Mouse (Mus musculus) hindbrain, embryonic 15.5 days (tissue): ENCODE data around the gene Fbxo46. TPM values are rescaled to one million over a fixed set of nuclear protein-coding genes. Genes with fewer than 3 reads are reported as not detected.
"Not testable (repeated sequence)": the region's sequence is repeated elsewhere in the genome, so short reads cannot be mapped to it uniquely, and the experiment has no call there.

Experiments
- ATAC-seq: fragments of 200-750 bp; cut with Nextera tagmentation; 2 replicates; pipeline ENCODE4 v1.8.0; 2017; ENCODE audit warnings: low read depth, moderate number of reproducible peaks, moderate TSS enrichment; ENCODE audit not compliant: low FRiP score
- H3K27ac ChIP-seq: fragments of 300-500 bp; sonication (generic); replicated peaks from 2 replicates; pipeline ENCODE4 v1.5.1; 2015; ENCODE audit warnings: mild to moderate bottlenecking, inconsistent platforms
- H3K27me3 ChIP-seq: fragments of 300-500 bp; sonication (generic); 2 replicates; pipeline ENCODE4 v1.6.1; 2015; ENCODE audit warnings: control low read depth, inconsistent platforms
- H3K36me3 ChIP-seq: fragments of 300-500 bp; sonication (generic); 2 replicates; pipeline ENCODE4 v1.6.1; 2015; ENCODE audit warnings: control low read depth, inconsistent platforms
- H3K4me1 ChIP-seq: fragments of 300-500 bp; sonication (generic); replicated peaks from 2 replicates; pipeline ENCODE4 v1.6.1; 2015; ENCODE audit warnings: control low read depth, inconsistent platforms
- H3K4me2 ChIP-seq: fragments of 300-500 bp; sonication (generic); 2 replicates; pipeline ENCODE4 v1.6.1; 2015; ENCODE audit warnings: moderate library complexity, mild to moderate bottlenecking, inconsistent platforms
- H3K4me3 ChIP-seq: fragments of 300-500 bp; sonication (generic); 2 replicates; pipeline ENCODE4 v1.5.1; 2015; ENCODE audit warnings: mild to moderate bottlenecking, inconsistent platforms
- H3K9ac ChIP-seq: fragments of 300-500 bp; sonication (generic); 2 replicates; pipeline ENCODE4 v1.6.1; 2015; ENCODE audit warnings: inconsistent platforms
- H3K9me3 ChIP-seq: fragments of 300-500 bp; sonication (generic); 2 replicates; pipeline ENCODE4 v1.6.1; 2016; ENCODE audit warnings: control low read depth, inconsistent platforms
- WGBS: fragments of 180-500 bp; shearing (Covaris S2); methylation state at CpG from one replicate; pipeline ENCODE4 v1.1.7; 2015; 5-methylcytosine and 5-hydroxymethylcytosine counted together
- polyA plus RNA-seq: library from polyadenylated mRNA; unstranded; fragments of >200 nt; fragmentation: Nextera tagmentation; extraction: Ambion mirVana; gene quantifications from 2 replicates; pipeline ENCODE4 v1.2.1, GENCODE M21; 2015

Fbxo46 gene
- polyA plus RNA-seq, 1 experiment from 2014 or later = 16.2 TPM

GRCm38 (mm10) chr7:19147497-19148045 lies 27.9 kb downstream of the Fbxo46 start:
- peak overlapping the region; percentile 86 for H3K4me2 ChIP-seq
- no peaks in the 10 kb centered on the region for H3K27me3 ChIP-seq
- H3K9ac ChIP-seq = no peak overlapping the region
- no peaks in the 10 kb centered on the region for H3K9me3 ChIP-seq
- H3K4me3 ChIP-seq = no peak overlapping the region
- no peak overlapping the region for H3K27ac ChIP-seq
- peaks cover 11% of the 10 kb centered on the region for H3K36me3 ChIP-seq
- H3K4me1 ChIP-seq = peaks cover 28% of the 10 kb centered on the region
- WGBS = 63% methylated on average over 6 of the region's 6 CpGs
- no peak for ATAC-seq

- Histone ChIP-seq H3K4me2 (peak overlapping the region; percentile 86), H3K27me3 (no peaks in the 10 kb centered on the region), H3K27ac (peak overlapping the region; percentile 86), H3K4me3 (peak overlapping the region; percentile 62), H3K9ac (peak overlapping the region; percentile 59), H3K36me3 (peaks cover 19% of the 10 kb centered on the region), H3K4me1 (peaks cover 28% of the 10 kb centered on the region), H3K9me3 (no peaks in the 10 kb centered on the region)
- 13% methylated on average over 20 of the region's 20 CpGs for WGBS
- ATAC-seq = no peak
Measured at GRCm38 (mm10) chr7:19148180-19148874, 28.7 kb downstream of the Fbxo46 start.

GRCm38 (mm10) chr7:19148875-19149541 lies 29.3 kb downstream of the Fbxo46 start, which contains the start of gene Qpctl:
TSS of gene Qpctl (minus strand) at chr7:19149291.
- Histone ChIP-seq H3K4me2 (peak within 1 kb of the TSS; percentile 86), H3K9me3 (no peaks in the 10 kb centered on the region), H3K4me3 (peak within 1 kb of the TSS; percentile 62), H3K27ac (peak within 1 kb of the TSS; percentile 86), H3K27me3 (no peaks in the 10 kb centered on the region), H3K4me1 (peaks cover 28% of the 10 kb centered on the region), H3K9ac (peak within 1 kb of the TSS; percentile 68), H3K36me3 (peaks cover 26% of the 10 kb centered on the region)
- ATAC-seq = peak; percentile 96
- WGBS = under 1% methylated on average over 43 of the region's 43 CpGs

GRCm38 (mm10) chr7:19149626-19150025 lies 30.0 kb downstream of the Fbxo46 start, which contains the start of gene Snrpd2:
TSS of gene Snrpd2 (plus strand) at chr7:19149722.
- Histone ChIP-seq H3K4me1 (peaks cover 28% of the 10 kb centered on the region), H3K27me3 (no peaks in the 10 kb centered on the region), H3K4me2 (peak within 1 kb of the TSS; percentile 86), H3K27ac (peak within 1 kb of the TSS; percentile 86), H3K4me3 (peak within 1 kb of the TSS; percentile 62), H3K9ac (peak within 1 kb of the TSS; percentile 68), H3K36me3 (peaks cover 27% of the 10 kb centered on the region), H3K9me3 (no peaks in the 10 kb centered on the region)
- WGBS = under 1% methylated on average over 24 of the region's 24 CpGs
- peak; percentile 93 for ATAC-seq

GRCm38 (mm10) chr7:19151121-19151520 lies 31.5 kb downstream of the Fbxo46 start:
- peaks cover 28% of the 10 kb centered on the region for H3K4me1 ChIP-seq
- peak overlapping the region; percentile 86; the same call in 1 of the 2 replicates for H3K4me2 ChIP-seq
- peaks cover 30% of the 10 kb centered on the region for H3K36me3 ChIP-seq
- ATAC-seq, H3K9me3 ChIP-seq, H3K4me3 ChIP-seq, H3K27ac ChIP-seq, H3K9ac ChIP-seq, H3K27me3 ChIP-seq: not testable (repeated sequence)
- 93% methylated on average over 10 of the region's 10 CpGs for WGBS

- Histone ChIP-seq H3K4me1 (peaks cover 30% of the 10 kb centered on the region), H3K36me3 (peaks cover 30% of the 10 kb centered on the region), H3K4me3 (no peak overlapping the region), H3K9me3 (no peaks in the 10 kb centered on the region), H3K27me3 (peaks cover 8% of the 10 kb centered on the region; the same call in 1 of the 2 replicates), H3K27ac (no peak overlapping the region), H3K9ac (no peak overlapping the region), H3K4me2 (no peak overlapping the region)
- 70% methylated on average over 8 of the region's 8 CpGs for WGBS
- no peak for ATAC-seq
Measured at GRCm38 (mm10) chr7:19154796-19155195, 35.1 kb downstream of the Fbxo46 start.

GRCm38 (mm10) chr7:19155825-19156475 lies 36.3 kb downstream of the Fbxo46 start:
- WGBS = 66% methylated on average over 13 of the region's 13 CpGs
- H3K27ac ChIP-seq = no peak overlapping the region
- no peak overlapping the region for H3K4me3 ChIP-seq
- no peak for ATAC-seq
- peaks cover 29% of the 10 kb centered on the region for H3K4me1 ChIP-seq
- H3K4me2 ChIP-seq = no peak overlapping the region
- peaks cover 9% of the 10 kb centered on the region; the same call in 1 of the 2 replicates for H3K27me3 ChIP-seq
- no peaks in the 10 kb centered on the region for H3K9me3 ChIP-seq
- H3K36me3 ChIP-seq = peaks cover 30% of the 10 kb centered on the region
- H3K9ac ChIP-seq = no peak overlapping the region

- peak overlapping the region; percentile 18; the same call in 1 of the 2 replicates for H3K4me3 ChIP-seq
- WGBS = 6% methylated on average over 30 of the region's 30 CpGs
Measured at GRCm38 (mm10) chr7:19157160-19157800, 37.6 kb downstream of the Fbxo46 start.

GRCm38 (mm10) chr7:19158601-19159000 lies 38.9 kb downstream of the Fbxo46 start:
- H3K4me3 ChIP-seq = no peak overlapping the region
- H3K27ac ChIP-seq = no peak overlapping the region
- no peak overlapping the region for H3K4me2 ChIP-seq
- no peaks in the 10 kb centered on the region for H3K9me3 ChIP-seq
- H3K27me3 ChIP-seq = peaks cover 24% of the 10 kb centered on the region
- peaks cover 9% of the 10 kb centered on the region; the same call in 1 of the 2 replicates for H3K36me3 ChIP-seq
- H3K9ac ChIP-seq = no peak overlapping the region
- WGBS = 66% methylated on average over 11 of the region's 11 CpGs
- no peak for ATAC-seq
- H3K4me1 ChIP-seq = peaks cover 25% of the 10 kb centered on the region

More at GRCm38 (mm10) chr7:19157160-19157800, 37.6 kb downstream of the Fbxo46 start:
- H3K4me2 ChIP-seq = peak overlapping the region; percentile 49
- H3K9me3 ChIP-seq = no peaks in the 10 kb centered on the region
- peaks cover 25% of the 10 kb centered on the region for H3K4me1 ChIP-seq
- H3K27me3 ChIP-seq = peaks cover 13% of the 10 kb centered on the region
- H3K36me3 ChIP-seq = peaks cover 21% of the 10 kb centered on the region
- H3K9ac ChIP-seq = 0 out of 2 replicates have a peak overlapping the region, but pooled peaks have one; percentile 10
- H3K27ac ChIP-seq = 0 out of 2 replicates have a peak overlapping the region, but pooled peaks have one; percentile 7
- ATAC-seq = peak; percentile 62

GRCm38 (mm10) chr7:19159411-19159810 lies 39.8 kb downstream of the Fbxo46 start:
- Histone ChIP-seq H3K36me3 (peaks cover 4% of the 10 kb centered on the region; the same call in 1 of the 2 replicates), H3K27me3 (peaks cover 31% of the 10 kb centered on the region), H3K4me3 (peak overlapping the region; percentile 40), H3K4me2 (peak overlapping the region; percentile 67), H3K4me1 (peaks cover 28% of the 10 kb centered on the region), H3K9me3 (no peaks in the 10 kb centered on the region), H3K9ac (peak overlapping the region; percentile 18), H3K27ac (no peak overlapping the region)
- no peak for ATAC-seq
- WGBS = 13% methylated on average over 18 of the region's 18 CpGs

- Histone ChIP-seq H3K27ac (no peak overlapping the region), H3K9ac (peak overlapping the region; percentile 37; the same call in 1 of the 2 replicates), H3K4me3 (peak overlapping the region; percentile 40), H3K4me1 (peaks cover 34% of the 10 kb centered on the region), H3K27me3 (peaks cover 38% of the 10 kb centered on the region), H3K9me3 (no peaks in the 10 kb centered on the region), H3K4me2 (peak overlapping the region; percentile 67), H3K36me3 (peaks cover 1% of the 10 kb centered on the region; the same call in 1 of the 2 replicates)
- 1% methylated on average over 20 of the region's 20 CpGs for WGBS
- peak; percentile 60 for ATAC-seq
Measured at GRCm38 (mm10) chr7:19160115-19160514, 40.5 kb downstream of the Fbxo46 start.
